In the genomic region with DNA sequence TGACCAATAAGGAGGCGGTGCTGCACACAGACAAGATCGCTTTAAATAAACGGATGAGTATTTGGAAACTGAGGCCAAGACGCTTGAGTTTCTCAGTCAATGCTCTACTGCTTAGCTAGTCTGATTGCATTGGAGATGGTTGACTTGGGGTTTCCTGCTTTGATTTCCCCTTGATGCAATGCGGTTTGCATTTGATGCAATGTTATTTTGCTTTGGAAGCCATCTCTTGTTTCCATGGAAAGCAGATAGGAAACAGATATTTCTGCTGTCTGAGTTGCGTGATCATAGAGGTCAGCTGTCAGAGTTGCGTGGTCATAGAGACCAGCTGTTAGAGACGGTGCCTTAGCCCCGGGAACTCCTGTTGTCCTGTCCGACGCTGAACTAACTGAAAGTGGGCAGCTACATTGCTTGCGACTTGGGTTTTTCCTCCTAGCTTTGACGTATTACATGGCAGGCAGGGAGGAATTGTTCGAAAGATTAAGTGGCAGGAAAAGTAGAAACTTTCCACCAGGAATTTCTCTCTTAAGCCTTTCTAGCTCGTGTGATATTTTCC, we compare ENCODE assay signal across 13 mouse cellular contexts.
DNase-seq lines count a peak whose midpoint lies in the region; ATAC-seq and TF ChIP-seq lines count a peak whose summit lies in the region.
"Had no signal": no experiment of that assay in that cellular context is flagged by ENCODE, and none has a peak within 500 bp of the region (broad histone marks: within the 10 kb centered on the region; RNA-seq: fewer than 3 reads in every experiment).

No protein-coding gene starts in this region.

- no peaks in the 10 kb centered on the region for H3K79me2 ChIP-seq in heart, adult 2 months (replicated peaks; ENCODE audit: control insufficient read depth, insufficient read depth, low read length)

- DNase-seq in heart, adult 2 months: no peak
- no peak for DNase-seq in heart, embryonic 10.5 days (ENCODE audit: low spot score)
- no peak for DNase-seq in stomach, postnatal 0 days (ENCODE audit: low spot score)
- no peak for DNase-seq in embryo, embryonic 10 days (ENCODE audit: low spot score)
- no peak for DNase-seq in embryonic facial prominence, embryonic 10.5 days (ENCODE audit: low spot score)
- no peak for DNase-seq in limb, embryonic 10.5 days (ENCODE audit: low spot score)
- DNase-seq: adrenal gland, postnatal 14 days; cerebellum, adult 11 months; gastrocnemius, postnatal 36 days had no signal

- no peak overlapping the region for H3K27ac ChIP-seq in heart, adult 2 months
- H3K27ac ChIP-seq in heart, embryonic 10.5 days: no peak overlapping the region
- peak overlapping the region; percentile 16; the same call in 1 of the 2 replicates for H3K27ac ChIP-seq in stomach, embryonic 14.5 days (ENCODE audit: low read length)
- H3K27ac ChIP-seq in stomach, postnatal 0 days (replicated peaks): no peak overlapping the region
- H3K27ac ChIP-seq in lung, embryonic 16.5 days (ENCODE audit: low read length): peak overlapping the region; percentile 40
- no peak overlapping the region for H3K27ac ChIP-seq in embryonic facial prominence, embryonic 10.5 days (replicated peaks)
- no peak overlapping the region for H3K27ac ChIP-seq in limb, embryonic 10.5 days
- H3K27ac ChIP-seq: forebrain, embryonic 12.5 days; liver, embryonic 14.5 days had no signal

- WGBS in heart, adult 2 months: 60% methylated on average over 15 of the region's 15 CpGs
- WGBS in heart, embryonic 10.5 days: 78% methylated on average over 15 of the region's 15 CpGs
- WGBS in stomach, embryonic 14.5 days: 54% methylated on average over 15 of the region's 15 CpGs
- WGBS in stomach, postnatal 0 days: 58% methylated on average over 15 of the region's 15 CpGs
- 48% methylated on average over 15 of the region's 15 CpGs for WGBS in lung, embryonic 16.5 days
- 90% methylated on average over 15 of the region's 15 CpGs for WGBS in embryonic facial prominence, embryonic 10.5 days
- 92% methylated on average over 15 of the region's 15 CpGs for WGBS in limb, embryonic 10.5 days

- 0 out of 2 replicates have a peak, but pooled peaks cover 3% of the 10 kb centered on the region for H3K4me1 ChIP-seq in heart, adult 2 months (ENCODE audit: control insufficient read depth, insufficient read depth, low read length)
- H3K4me1 ChIP-seq in heart, embryonic 10.5 days: peaks cover 11% of the 10 kb centered on the region
- H3K4me1 ChIP-seq in stomach, embryonic 14.5 days (ENCODE audit: control insufficient read depth, insufficient read depth, low read length): peaks cover 15% of the 10 kb centered on the region; the same call in 1 of the 2 replicates
- no peaks in the 10 kb centered on the region for H3K4me1 ChIP-seq in stomach, postnatal 0 days (replicated peaks; ENCODE audit: control insufficient read depth, insufficient read depth)
- peaks cover 24% of the 10 kb centered on the region for H3K4me1 ChIP-seq in lung, embryonic 16.5 days (replicated peaks; ENCODE audit: control insufficient read depth, insufficient read depth, low read length)
- peaks cover 23% of the 10 kb centered on the region for H3K4me1 ChIP-seq in embryonic facial prominence, embryonic 10.5 days
- peaks cover 24% of the 10 kb centered on the region for H3K4me1 ChIP-seq in limb, embryonic 10.5 days

- H3K27me3 ChIP-seq in heart, adult 2 months (ENCODE audit: control insufficient read depth, insufficient read depth, low read length): no peaks in the 10 kb centered on the region
- H3K27me3 ChIP-seq in heart, embryonic 10.5 days (ENCODE audit: insufficient read depth, poor library complexity, severe bottlenecking): no peaks in the 10 kb centered on the region
- H3K27me3 ChIP-seq in stomach, embryonic 14.5 days (ENCODE audit: control insufficient read depth, insufficient read depth, low read length): no peaks in the 10 kb centered on the region
- no peaks in the 10 kb centered on the region for H3K27me3 ChIP-seq in stomach, postnatal 0 days (ENCODE audit: control insufficient read depth, insufficient read depth, low read length)
- H3K27me3 ChIP-seq in lung, embryonic 16.5 days (ENCODE audit: control insufficient read depth, insufficient read depth, low read depth, low read length): no peaks in the 10 kb centered on the region
- no peaks in the 10 kb centered on the region for H3K27me3 ChIP-seq in embryonic facial prominence, embryonic 10.5 days (replicated peaks; ENCODE audit: low read depth, poor library complexity, severe bottlenecking)
- H3K27me3 ChIP-seq in limb, embryonic 10.5 days (ENCODE audit: low read depth, poor library complexity, severe bottlenecking): no peaks in the 10 kb centered on the region
- H3K27me3 ChIP-seq: forebrain, embryonic 12.5 days had no signal

- ATAC-seq in stomach, embryonic 14.5 days (ENCODE audit: insufficient number of reproducible peaks, insufficient read depth, low FRiP score, low read depth): no peak
- no peak for ATAC-seq in stomach, postnatal 0 days (ENCODE audit: low FRiP score, low TSS enrichment)
- ATAC-seq in lung, embryonic 16.5 days (ENCODE audit: low read depth): peak; percentile 50; the same call in 1 of the 2 replicates

- 0 out of 2 replicates have a peak, but pooled peaks have one; percentile 9 for TF ChIP-seq POLR2A in heart, adult 2 months (IDR thresholded peaks at IDR 0.05; ENCODE audit: insufficient read depth, low read depth, low read length)

- no peaks in the 10 kb centered on the region for H3K9me3 ChIP-seq in heart, embryonic 10.5 days
- no peaks in the 10 kb centered on the region for H3K9me3 ChIP-seq in stomach, embryonic 14.5 days (ENCODE audit: control insufficient read depth, low read depth, low read length)
- H3K9me3 ChIP-seq in stomach, postnatal 0 days (ENCODE audit: control insufficient read depth, low read length): no peaks in the 10 kb centered on the region
- H3K9me3 ChIP-seq in lung, embryonic 16.5 days (ENCODE audit: control insufficient read depth, low read length): no peaks in the 10 kb centered on the region
- H3K9me3 ChIP-seq in embryonic facial prominence, embryonic 10.5 days: no peaks in the 10 kb centered on the region
- H3K9me3 ChIP-seq in limb, embryonic 10.5 days (replicated peaks): no peaks in the 10 kb centered on the region
- H3K9me3 ChIP-seq: forebrain, embryonic 12.5 days had no signal

- no peak overlapping the region; the same call in 1 of the 2 replicates for H3K4me2 ChIP-seq in stomach, embryonic 14.5 days (replicated peaks; ENCODE audit: low read depth, low read length)
- H3K4me2 ChIP-seq in stomach, postnatal 0 days (replicated peaks; ENCODE audit: low read depth): no peak overlapping the region
- 0 out of 2 replicates have a peak overlapping the region, but pooled peaks have one; percentile 6 for H3K4me2 ChIP-seq in lung, embryonic 16.5 days (ENCODE audit: low read depth, low read length)
- H3K4me2 ChIP-seq: forebrain, embryonic 12.5 days had no signal

- no peak for TF ChIP-seq CTCF in heart, adult 2 months (IDR thresholded peaks at IDR 0.05)
- TF ChIP-seq CTCF in stomach, postnatal 0 days (IDR thresholded peaks at IDR 0.05; ENCODE audit: low read depth): no peak

- no peak overlapping the region for H3K4me3 ChIP-seq in heart, adult 2 months
- no peak overlapping the region for H3K4me3 ChIP-seq in heart, embryonic 10.5 days
- no peak overlapping the region for H3K4me3 ChIP-seq in stomach, embryonic 14.5 days (ENCODE audit: low read depth, low read length)
- H3K4me3 ChIP-seq in stomach, postnatal 0 days (ENCODE audit: low read depth, low read length): no peak overlapping the region
- H3K4me3 ChIP-seq in lung, embryonic 16.5 days (ENCODE audit: low read length): no peak overlapping the region
- H3K4me3 ChIP-seq in embryonic facial prominence, embryonic 10.5 days: no peak overlapping the region
- H3K4me3 ChIP-seq in limb, embryonic 10.5 days: no peak overlapping the region
- H3K4me3 ChIP-seq: forebrain, embryonic 12.5 days had no signal

- intact Hi-C loops in heart, adult 2 months (cut with DNase I): no loop called here

- TF ChIP-seq EP300 in heart, adult 2 months (IDR thresholded peaks at IDR 0.05; ENCODE audit: insufficient read depth, low read depth, low read length): no peak
- TF ChIP-seq EP300 in stomach, postnatal 0 days (optimal IDR thresholded peaks at IDR 0.05): no peak

- no peak overlapping the region for H3K9ac ChIP-seq in heart, adult 2 months (ENCODE audit: low read depth, low read length)
- H3K9ac ChIP-seq in stomach, embryonic 14.5 days (replicated peaks; ENCODE audit: low read depth, low read length): no peak overlapping the region
- no peak overlapping the region for H3K9ac ChIP-seq in stomach, postnatal 0 days (ENCODE audit: low read length)
- no peak overlapping the region for H3K9ac ChIP-seq in lung, embryonic 16.5 days (ENCODE audit: low read length)
- H3K9ac ChIP-seq: forebrain, embryonic 12.5 days; liver, embryonic 14.5 days had no signal

- no peaks in the 10 kb centered on the region for H3K36me3 ChIP-seq in heart, adult 2 months (ENCODE audit: control insufficient read depth, insufficient read depth, low read length)
- H3K36me3 ChIP-seq in heart, embryonic 10.5 days: no peaks in the 10 kb centered on the region
- H3K36me3 ChIP-seq in stomach, embryonic 14.5 days (ENCODE audit: control insufficient read depth, insufficient read depth, low read length): peaks cover 2% of the 10 kb centered on the region; the same call in 1 of the 2 replicates
- H3K36me3 ChIP-seq in stomach, postnatal 0 days (ENCODE audit: control insufficient read depth, insufficient read depth, low read length): no peaks in the 10 kb centered on the region
- peaks cover 4% of the 10 kb centered on the region; the same call in 1 of the 2 replicates for H3K36me3 ChIP-seq in lung, embryonic 16.5 days (ENCODE audit: control insufficient read depth, insufficient read depth, low read length)
- H3K36me3 ChIP-seq in embryonic facial prominence, embryonic 10.5 days (replicated peaks): peaks cover 29% of the 10 kb centered on the region
- H3K36me3 ChIP-seq in limb, embryonic 10.5 days: peaks cover 10% of the 10 kb centered on the region

Comparison
In these comparisons a context has a peak if more than half of its experiments do, and no peak if none do; other contexts are left out.
1. H3K27ac ChIP-seq: peak in stomach, embryonic 14.5 days (single experiment) and lung, embryonic 16.5 days (single experiment); none in heart, adult 2 months (single experiment), heart, embryonic 10.5 days (single experiment), stomach, postnatal 0 days (single experiment), embryonic facial prominence, embryonic 10.5 days (single experiment) and limb, embryonic 10.5 days (single experiment).